Mouse (Mus musculus) adrenal gland, adult 8-10 months (tissue): ENCODE results near the gene Dot1l. TPM values are rescaled to one million over a fixed set of nuclear protein-coding genes. Genes with fewer than 3 reads are reported as not detected.

ENCODE experiments used
- DNase-seq: peaks from one replicate; pipeline ENCODE4 v3.0.0; 2022
- total RNA-seq, 4 experiments: library from RNA; stranded (reverse); gene quantifications; 2 replicates each; pipeline ENCODE4 v1.2.4; 2022

The Dot1l gene
- total RNA-seq, 4 experiments from 2014 or later = 35.0 to 78.6 (median 57.4) TPM

DNA sequence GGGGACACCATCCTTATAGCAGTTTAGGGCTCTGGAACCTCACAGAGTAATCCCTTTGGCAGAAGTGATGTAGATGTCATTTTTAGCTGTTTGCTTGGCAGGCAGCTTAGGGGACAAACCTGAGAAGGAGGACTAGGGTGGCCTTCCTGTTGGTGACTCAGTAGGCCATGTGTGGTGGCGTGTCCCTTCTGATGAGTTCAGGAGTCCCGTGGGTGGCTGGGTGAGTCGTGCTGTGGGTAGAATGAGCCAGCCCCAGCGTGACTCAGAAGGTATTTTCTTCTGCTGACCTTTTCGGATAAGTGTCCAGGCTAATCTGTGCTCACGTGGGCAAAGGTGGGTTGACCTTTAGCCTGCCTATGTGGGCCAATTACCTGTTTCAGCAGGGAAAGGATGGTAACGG lies 3.6 kb downstream of the Dot1l start:
- peak; percentile 88 for DNase-seq

DNA sequence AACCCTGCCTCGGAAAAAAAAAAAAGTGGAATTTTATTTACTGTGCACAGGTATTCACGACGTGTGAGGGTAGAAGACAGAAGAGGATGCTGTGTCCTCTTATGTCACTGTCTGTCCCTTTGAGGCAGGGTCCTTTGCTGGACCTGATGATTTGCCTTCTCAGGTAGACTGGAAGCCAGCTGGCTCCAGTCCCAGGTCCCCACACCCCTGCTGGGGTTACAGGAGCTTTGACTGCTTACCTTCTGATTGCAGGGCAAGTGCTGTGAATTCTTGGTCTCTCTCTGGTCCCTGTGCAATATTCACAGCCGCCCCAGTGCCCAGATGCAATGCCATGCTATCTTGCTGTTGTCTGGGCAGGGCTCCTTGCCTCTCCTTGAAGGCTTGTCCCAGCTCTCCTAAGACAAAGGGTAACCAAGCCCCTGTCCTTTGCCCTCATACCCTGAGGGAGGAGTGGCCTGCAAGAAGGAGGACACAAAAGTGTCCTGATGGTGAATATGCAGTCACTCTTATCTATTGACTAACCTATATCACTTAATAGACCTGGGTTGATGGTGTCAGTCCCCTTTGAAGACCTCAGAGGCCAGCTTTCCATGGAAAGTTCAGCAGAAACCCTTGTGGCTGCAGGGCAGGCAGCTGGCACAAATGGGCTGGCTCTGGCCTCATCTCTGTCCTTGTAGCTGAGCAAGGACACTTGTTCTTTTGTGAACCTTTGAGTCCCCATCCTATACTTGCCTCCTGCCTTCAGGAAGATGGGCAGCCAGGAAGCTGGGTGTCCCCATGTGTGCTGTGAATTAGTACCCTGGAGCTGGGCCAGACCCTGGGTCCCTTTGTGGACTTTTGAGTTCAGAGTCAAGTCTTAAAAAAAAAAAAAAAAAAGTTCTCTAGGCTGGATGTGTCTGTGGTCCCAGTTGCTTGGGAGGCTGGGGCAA lies 5.9 kb downstream of the Dot1l start:
- DNase-seq = no peak

DNA sequence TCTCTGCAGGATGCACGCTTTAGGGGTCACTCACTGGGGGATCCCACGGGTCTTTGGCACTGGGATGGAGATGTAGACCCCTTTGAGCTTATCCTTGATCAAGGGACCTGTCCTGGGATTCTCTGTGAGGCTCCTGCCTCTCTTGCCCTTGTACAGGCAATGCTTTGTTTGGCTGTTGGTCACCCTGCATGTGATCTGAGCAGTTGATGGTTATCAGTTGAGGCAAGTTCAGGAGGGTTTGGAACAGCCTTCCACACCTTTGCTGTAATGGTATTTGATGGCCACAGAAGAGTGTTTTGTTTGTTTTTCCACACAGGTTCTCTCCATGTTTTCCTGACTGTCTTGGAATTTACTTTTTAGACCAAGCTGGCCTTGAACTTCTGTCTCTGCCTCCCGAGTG lies 6.8 kb downstream of the Dot1l start:
- DNase-seq = no peak

DNA sequence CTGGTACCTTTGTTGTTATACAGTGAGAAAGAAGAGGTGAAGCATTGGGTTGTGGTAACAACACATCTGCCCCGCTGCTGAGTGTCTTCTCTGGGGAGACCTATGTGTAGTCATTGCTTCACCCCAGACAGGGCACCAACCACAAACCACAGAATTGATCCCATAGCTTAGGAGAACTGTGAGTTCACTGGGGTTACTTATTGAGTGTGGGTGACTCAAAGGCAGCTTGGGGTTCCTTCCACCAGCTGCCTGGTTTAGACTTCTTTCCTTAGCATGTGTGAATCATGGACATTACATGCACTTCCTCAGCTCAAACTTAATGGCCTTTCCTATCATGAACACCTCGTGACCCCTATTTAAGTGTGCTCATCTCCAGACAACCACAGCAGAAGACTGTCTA lies 8.5 kb downstream of the Dot1l start:
- DNase-seq = no peak

DNA sequence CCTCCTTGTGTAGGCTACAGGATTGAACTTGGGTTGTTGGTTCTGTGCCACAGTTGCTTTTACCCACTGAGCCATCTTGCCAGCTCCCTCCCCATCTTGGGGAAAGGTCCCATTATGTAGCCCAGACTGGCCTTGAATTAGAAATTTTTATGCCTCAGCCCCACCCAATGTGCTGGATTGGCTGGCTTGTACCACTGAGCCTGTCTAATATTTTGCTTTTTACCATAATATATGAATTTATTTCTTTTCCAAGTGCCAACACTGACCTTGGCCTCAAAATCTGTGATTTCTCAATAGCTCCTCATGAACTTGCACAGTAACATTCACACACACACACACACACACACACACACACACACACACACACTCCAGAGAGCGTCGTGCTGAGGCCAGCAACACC lies 10.7 kb downstream of the Dot1l start:
- DNase-seq = peak; percentile 64

DNA sequence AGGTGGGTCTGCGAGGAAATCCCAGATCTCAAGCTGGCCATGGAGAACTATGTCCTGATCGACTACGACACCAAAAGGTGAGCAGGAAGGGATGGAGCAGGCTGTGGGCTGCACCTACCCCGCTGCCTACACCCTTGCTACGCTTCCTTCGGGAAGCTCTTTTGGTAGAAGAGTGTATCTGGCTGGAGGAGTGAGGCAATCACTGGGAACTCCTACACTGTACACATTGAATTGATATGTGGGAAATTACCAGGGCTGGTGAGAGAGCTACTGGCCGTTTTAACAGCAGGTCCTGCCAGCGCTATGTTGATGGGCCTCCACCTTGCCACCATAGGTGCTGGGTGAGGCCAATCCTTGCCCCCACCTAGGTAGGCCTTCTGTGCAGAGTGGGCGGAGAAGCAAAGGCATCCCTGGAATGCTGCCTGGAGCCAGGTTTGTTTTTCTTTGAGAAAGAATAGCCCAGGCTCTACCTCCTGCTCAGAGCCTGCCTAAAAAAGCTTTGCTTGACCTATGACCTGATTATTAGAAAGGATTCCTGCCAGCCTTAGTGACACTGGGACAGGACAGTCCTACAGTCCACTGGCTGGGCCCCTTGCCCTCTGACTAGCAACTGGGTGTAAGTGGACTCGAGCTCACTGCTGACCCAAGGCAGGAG lies 11.3 kb downstream of the Dot1l start:
- DNase-seq = no peak

DNA sequence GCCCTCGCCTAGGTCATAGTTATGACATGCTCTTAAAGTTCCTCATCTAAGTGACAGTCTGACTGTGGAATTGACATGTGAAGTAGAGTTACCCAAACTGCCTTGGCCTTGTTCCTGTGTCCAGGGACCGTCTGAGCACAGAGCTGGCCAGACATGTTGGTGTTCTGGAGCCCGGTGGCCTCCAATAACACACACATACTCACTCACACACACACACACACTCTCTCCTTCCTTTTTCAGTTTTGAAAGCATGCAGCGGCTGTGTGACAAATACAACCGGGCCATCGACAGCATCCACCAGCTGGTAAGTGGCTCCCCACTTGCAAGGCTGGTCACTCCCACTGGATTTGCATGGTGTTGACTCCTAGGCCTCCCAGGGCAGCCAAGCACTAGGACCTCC lies 13.4 kb downstream of the Dot1l start:
- DNase-seq = no peak

DNA sequence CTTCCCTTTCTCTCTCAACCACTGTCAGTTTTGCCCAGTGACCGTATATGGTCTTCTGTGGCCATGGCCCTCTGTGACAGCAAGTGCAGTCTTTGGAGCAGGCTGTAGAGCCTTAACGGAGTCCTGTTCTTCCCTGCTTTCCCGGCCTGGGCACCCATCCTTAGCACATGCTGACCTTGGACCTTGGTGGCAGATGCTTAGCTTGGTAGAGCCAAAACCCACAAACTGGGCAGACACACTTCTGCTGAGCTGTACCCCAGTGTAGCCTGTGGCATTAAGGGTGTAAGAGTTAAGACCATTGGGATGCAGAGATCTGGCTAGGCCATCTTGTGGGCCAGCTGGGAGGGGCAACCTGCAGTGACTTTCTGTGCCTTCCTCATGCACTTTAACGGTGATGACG lies 18.8 kb downstream of the Dot1l start:
- DNase-seq = no peak

DNA sequence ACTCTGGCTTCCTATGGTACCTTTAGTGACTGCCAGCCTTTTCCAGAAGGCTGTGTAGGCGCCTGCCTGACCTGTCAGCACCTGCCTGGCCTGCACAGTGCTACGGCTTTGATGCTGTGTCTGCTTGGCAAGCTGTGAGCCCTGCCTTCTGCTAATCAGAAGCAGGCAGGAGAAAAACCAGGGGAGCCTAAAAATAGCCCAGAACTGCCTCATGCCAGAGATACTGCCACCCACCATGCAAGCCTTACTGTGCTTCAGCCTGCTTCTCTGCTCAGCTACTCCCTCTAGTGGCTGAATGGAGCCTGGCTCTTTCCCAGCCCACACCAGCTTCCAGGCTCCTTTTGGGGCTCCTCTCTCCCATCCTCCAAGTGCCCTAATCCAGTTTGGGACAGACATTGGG lies 19.5 kb downstream of the Dot1l start:
- peak; percentile 79 for DNase-seq

DNA sequence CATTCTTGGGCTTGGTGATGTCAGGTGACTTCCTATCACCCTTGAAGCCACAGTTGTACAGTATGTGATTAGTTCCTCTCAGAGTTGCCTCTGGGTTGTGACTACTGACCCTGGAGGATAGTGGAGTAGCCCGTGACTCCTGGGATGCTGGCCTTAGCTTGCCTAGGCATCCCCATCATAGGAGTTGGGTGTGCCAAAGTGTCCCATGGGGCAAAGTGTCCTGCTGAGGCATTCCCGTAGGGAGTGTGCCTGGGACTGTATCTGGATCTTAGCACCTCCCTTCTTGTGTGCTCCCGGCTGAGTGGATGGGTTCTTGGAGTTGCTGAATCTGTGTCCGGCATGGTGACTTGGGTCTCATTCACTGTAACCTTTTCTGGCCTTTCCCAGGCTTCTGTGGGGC lies 20.0 kb downstream of the Dot1l start:
- DNase-seq = no peak

DNA sequence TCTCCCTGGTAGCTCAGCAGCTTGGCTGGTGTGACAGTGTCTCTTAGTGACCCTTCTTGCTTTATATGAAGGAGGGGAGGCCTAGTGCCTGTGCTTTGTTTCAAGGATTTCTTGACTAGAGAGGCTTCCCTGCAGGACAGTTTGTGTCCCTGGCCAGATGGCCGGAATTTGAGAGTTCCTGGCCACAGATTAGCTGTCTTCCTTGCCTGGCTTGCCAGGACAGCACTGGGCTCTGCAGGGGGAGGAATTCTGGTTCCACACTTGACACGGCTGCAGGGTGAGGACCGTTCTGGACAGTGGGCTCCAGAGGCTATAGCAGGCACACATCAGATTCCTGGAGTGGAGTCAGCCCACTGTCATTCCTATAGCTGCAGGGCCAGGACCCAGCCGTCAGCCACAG lies 20.7 kb downstream of the Dot1l start:
- no peak for DNase-seq

DNA sequence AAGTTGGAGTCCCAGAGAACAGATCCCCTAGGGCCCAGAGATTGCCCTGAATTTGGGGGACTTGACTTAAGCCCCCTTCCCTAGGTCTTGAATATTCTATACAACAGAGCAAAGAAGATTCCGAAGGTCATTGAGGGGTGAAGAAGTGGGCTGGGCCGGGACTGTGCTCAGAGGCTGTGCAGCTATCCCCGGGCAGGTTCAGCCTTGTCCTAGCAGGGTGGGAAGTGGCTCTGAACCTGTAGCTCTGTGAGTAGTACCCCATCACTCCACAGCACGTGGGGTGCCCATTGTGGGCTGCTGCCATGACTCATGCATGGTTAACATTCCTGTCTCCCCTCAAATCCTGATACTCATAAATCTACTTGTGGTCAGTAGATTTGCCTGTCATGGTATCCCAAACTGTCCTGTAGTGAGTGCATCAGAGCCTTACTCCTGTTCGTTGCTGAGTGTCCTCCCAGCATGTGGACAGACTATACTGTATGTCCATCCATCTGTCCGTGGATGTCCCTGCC lies 21.4 kb downstream of the Dot1l start:
- DNase-seq = no peak

DNA sequence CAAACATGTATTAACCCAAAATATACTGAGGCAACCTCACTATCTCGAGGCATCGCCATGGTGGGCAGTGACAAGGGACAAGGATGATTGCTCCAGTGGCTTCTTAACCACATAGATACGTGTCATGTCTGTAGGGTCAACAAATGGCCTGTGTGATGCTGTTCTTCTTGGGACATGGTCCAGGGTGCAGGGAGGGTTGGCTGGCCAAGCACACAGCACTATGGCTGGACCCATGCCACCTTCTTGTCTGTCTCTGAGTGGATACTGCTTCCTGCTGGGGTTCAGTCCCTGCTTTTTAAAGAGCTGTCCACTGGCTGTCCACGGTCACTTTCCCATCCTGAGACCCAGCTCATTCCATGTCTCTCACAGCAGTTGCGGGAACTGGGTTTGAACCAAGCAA lies 22.1 kb downstream of the Dot1l start:
- no peak for DNase-seq

DNA sequence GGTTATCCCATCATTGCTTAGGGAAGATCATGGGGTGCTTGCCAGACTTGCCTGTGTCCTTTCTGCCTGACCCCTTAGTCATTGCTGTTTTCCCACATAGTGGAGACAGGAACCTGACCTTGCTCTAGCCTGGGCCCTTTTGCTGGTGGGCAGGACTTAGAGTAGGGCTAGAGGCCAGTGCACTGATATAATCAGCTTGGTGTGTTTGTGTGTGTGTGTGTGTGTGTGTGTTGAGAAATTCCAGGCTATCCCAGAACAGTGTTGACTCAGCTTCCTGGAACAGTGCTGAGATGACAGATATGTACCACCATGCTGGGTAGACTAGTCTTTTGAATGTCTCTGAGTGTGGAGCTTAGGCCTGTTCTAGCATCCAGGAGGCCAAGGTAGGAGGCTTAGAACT lies 24.6 kb downstream of the Dot1l start:
- DNase-seq = peak; percentile 65

DNA sequence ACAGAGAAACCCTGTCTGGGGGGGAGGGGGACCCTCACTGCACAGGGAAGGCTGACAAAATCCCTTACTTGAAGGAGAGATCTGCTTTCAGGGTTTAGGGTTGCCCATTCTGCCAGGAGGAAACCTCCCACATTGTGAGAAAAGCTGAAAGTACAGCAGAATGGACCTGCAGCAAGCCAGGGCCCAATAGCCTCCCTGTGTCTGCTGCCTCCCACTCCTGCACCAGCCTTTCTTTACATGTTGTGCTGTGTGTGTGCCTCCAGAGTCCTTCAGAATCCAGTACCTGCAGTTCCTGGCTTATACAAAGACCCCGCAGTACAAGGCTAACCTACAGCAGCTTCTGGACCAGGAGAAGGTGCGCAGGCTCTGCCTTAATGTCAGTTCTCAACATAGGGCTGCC lies 29.3 kb downstream of the Dot1l start:
- DNase-seq = no peak

DNA sequence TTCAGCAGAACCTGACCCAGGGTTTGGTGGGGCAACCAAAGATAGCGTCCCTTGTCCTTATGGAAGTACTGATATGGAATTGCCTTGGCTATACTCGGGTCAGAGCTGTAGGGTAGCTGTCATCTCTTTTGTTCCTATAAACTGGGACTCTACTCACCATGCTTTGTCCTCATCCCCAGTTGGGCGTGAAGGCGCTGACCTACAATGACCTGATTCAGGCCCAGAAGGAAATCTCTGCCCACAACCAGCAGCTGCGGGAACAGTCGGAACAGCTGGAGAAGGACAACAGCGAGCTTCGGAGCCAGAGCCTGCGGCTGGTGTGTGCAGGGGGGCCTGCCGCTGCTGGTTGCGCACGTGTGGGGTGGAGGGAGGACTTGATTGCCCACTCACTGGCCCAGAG lies 29.9 kb downstream of the Dot1l start:
- no peak for DNase-seq

DNA sequence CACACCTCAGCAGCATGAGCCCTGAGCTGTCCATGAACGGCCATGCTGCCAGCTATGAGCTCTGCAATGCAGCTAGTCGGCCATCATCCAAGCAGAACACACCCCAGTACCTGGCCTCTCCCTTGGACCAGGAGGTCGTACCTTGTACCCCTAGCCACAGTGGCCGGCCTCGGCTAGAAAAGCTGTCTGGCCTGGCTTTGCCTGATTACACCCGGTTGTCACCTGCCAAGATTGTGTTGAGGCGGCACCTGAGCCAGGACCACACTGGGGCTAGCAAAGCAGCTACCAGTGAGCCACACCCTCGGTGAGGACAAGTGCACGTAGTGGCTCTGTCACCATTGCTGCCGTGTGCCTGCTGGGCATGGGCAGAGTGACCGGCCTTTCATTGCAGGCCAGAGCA lies 31.0 kb downstream of the Dot1l start:
- no peak for DNase-seq

DNA sequence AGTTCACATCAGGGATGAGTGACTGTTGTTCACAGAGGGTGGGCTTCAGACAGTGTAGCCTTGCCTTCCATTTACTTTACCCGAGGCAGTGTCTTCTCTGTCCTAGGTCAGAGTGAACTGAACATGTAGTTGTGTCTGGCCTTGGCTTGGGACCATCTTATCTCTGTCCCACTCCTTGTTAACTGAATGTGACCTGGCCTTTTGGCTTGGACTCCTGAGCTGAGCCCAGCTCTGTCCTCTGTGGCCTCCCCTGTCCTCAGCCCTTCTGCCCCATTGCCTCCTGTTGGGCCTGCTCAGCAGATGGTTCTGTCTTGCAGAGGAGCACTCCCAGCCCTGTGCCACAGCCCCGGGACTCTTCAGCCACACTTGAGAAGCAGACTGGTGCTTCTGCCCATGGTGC lies 32.5 kb downstream of the Dot1l start:
- DNase-seq = no peak

DNA sequence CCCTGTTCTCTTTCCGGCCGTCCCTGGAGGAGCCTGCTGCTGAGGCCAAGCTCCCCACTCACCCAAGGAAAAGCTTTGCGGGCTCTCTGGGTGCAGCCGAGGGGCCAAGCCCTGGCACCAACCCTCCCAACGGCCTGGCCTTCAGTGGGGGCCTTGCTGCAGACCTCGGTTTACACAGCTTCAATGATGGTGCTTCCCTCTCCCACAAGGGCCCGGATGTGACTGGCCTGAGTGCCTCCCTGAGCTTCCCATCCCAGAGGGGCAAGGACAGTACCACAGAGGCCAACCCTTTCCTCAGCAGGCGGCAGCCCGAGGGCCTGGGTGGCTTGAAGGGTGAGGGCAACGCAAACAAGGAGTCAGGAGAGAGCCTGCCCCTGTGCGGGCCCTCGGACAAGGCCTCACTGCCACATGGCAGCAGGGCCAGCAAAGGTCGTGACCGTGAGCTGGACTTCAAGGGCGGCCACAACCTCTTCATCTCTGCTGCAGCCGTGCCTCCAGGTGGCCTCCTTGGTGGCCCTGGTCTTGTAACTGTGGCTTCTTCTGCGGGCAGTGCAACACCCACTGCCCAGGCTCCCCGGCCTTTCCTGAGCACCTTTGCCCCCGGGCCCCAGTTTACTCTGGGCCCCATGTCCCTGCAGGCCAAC lies 35.9 kb downstream of the Dot1l start:
- peak; percentile 66 for DNase-seq

DNA sequence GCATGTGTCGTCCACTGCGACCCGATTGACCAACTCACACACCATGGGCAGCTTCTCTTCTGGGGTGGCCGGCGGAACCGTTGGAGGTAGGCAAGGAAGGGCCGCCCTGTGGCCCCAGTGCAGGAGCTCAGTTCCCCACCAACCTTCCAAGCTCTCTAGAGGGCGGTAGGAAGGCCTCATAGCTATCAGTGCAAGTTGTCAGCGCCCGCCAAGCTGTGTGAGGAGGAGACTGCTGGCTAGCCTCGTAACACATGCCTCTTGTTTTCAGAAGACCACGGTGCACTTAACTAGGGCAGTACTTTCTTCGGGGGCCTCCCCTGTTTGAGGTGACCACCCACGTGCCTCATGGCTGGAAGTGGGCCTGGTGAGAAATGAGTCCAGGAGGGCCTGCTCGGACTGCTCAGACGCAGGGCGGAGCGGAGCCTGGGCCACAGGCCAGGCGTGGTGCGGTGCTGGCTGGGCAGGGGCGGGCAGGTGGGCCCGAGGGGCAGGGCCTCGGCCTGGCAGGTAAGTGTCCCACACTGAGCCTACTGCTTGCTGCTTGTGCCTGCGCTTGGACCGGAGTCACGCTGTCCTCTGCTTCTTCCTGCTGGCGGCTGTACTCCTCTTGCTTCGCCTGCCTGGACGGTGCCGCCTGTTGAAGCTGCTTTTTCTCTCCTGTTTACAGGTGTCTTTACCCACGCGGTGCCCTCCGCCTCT lies 36.6 kb downstream of the Dot1l start:
- DNase-seq = no peak

DNA sequence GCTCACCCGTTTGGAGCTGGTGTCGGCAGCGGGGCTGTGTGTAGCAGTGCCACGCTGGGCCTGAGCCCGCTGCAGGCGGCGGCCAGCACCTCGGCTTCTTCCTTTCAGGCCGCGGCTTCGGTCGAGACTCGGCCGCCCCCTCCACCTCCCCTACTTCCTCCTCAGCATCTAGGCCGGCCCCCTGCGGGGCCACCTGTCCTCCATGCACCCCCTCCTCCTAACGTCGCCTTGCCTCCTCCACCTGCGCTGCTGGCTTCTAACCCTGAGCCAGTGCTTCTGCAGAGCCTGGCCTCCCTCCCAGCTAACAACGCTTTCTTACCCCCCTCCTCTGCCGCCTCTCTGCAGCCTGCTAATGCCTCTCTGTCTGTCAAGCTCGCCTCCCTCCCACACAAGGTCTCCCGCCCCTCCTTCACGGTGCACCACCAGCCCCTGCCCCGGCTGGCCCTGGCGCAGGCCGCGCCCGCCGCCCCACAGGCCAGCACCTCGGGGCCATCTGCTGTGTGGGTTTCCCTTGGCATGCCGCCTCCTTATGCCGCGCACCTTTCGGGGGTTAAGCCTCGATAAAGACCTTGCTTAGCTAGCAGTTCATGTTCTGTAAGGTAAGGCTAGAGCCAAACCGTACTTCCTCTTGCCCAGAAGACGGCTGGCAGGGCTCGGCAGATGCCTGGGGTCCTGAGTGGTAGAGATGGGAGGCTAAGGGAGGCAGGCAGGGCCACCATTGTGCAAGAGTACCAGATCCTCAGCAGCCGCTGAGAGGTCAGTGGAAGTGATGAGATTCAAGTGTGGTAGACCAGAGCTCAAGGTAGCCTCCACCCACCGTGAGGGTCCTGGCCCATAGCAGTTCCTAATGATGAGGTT lies 37.4 kb downstream of the Dot1l start:
- no peak for DNase-seq
